Mouse (Mus musculus): ENCODE measurements around the gene Fbxw7.

Fbxw7 gene

DNA sequence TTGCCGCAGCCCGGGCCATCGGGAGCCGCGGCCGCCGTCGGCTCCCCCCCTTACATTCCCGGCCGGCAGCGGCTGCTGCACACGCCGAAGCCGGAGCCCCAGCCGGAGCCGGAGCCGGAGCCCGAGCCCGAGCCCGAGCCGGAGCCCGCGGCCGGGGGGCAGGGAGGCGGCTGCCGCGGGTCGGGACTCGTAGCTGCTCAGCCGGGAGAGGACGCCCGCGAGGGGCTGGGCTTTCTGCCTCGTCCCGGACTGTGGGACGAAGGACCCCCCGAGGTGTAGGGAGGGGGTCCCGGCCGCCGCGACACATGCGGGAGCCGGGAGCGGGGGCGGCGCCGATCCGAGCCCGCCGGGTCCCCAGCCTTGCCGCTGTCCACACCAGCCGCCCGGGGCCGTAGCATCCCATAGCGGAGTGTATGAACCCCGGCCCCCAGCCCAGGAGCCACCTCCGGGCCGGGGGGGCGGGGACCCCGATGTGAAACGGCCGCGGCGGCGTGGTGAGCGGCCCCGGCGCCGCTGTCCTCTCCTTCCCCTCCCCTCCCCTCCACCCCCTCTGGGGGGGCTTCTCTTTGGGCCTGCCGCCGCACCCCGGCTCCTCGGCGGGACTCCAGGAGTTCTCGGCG lies at the start of gene Fbxw7:
Gene Fbxw7 (plus strand): TSS at position 507 of the 620 bp plus-strand sequence.
- peak; percentile 11 for DNase-seq (ENCODE audit: low spot score)

GRCm38 (mm10) chr3:84768940-84769339 lies 46.1 kb upstream of the Fbxw7 start:
- no peak for DNase-seq (ENCODE audit: low spot score)

GRCm38 (mm10) chr3:84769411-84769810 lies 45.7 kb upstream of the Fbxw7 start:
- DNase-seq (ENCODE audit: low spot score): no peak

DNA sequence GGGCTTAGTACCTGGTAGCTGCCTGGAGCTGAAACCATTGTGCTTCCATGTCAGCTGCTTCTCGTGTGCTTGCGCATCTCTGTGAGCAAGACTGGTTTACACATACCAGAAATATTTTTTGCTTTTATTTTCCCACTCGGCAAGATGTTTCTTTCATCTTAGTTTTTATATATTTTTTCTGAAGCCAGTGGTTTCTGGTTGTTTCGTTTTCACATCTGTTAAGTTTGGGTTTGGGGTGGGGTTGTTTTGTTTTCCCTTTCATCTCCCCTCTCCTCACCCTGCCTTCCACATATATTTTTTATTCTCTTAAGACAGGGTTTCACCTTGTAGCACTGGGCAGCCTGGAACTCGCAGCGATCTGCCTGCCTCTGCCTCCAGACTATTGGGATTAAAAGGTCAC lies 44.5 kb upstream of the Fbxw7 start:
- DNase-seq (ENCODE audit: low spot score): no peak

DNA sequence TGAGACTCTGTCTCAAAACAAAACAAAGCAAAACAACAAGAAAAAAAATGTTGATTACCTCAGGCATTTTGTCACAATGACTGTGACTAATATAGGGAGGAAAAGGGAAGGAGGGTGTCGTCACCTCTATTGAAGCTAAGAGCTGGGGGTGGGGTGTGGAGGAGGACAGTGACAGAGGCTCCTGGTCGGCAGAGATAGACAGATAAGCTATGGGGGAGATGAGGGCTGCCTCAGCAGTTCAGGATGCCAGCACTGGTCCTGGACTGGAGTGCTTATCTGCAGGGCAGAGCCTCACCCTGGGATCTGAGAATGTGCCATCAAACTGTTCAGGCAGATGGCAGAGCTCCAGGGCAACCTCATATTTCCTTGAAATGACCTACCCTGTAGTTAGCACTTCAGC lies 43.1 kb upstream of the Fbxw7 start:
- DNase-seq (ENCODE audit: low spot score): peak; percentile 1

DNA sequence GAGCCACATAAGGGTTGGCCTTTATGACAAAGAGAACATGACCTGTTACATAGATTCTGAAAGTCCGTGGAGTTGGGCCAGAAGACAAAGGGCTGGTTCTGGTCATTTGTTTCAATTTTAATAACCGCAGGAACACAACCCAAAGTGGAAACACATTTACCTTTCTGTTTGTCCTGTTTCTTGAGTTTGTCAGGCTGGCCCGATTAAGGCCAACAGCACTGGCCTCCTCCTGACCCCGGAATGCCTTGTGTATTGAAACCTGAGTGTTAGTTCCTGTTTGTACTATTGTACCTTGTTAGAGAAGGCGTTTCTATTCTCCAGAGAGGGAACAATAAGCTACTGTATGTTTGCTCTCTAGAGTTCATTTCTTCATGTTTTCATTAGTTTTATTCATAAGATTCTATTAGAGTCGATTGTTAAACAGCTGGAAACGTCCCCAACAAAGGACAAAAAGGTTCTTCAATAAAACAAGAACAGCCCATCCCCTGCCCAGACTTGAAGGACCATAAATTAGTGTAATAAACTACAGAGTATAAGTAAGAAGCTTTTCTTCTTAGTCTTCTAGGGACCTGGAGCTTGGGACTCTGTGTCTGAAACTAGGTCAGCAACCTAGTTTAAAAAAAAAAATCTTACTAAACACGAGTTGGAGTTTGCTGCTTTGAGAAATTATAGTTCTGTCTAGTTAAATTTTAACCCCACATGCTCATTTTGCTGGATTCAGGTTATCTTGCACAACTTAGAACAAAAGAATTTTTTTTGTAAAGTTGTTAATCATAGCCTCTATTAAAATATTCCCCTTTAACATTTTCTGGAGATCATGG lies 40.6 kb upstream of the Fbxw7 start:
- no peak for DNase-seq (ENCODE audit: low spot score)

DNA sequence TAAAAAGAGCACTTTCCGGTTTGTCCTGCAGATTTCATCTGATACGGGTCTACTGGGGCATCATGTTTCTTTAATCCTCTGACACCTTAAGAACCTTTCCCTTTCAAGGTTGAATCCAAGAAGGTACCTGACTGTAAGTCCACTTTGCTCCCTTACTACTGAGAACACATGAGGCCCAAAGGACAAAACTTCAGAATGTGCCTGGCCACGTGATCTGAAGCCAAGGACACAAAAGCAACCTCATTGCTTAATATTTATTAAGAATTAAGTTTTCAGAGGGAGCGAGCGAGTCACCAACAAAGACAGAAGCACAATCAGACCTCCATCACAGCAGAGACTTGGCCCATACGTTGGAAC lies 40.0 kb upstream of the Fbxw7 start:
- DNase-seq (ENCODE audit: low spot score): no peak

DNA sequence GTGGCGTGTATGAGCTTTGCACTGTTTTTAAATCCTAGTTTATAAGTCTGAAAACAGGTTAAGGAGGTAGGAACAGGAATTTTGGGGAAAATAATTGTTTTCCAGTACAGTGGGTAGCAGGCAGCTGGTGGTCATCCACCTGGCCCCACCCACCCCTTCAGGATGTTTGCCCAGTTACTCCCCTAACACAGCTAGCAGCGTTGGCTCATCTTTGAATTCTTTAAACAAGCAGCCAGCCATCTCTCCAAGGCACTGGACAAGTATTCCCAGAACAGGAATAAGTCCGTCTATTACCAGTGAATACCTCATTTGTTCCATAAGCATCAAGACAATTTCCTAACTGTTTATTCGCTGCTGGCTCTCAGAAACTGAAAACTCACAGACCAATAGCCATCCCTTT lies 39.5 kb upstream of the Fbxw7 start:
- no peak for DNase-seq (ENCODE audit: low spot score)

GRCm38 (mm10) chr3:84776084-84776483 lies 39.0 kb upstream of the Fbxw7 start:
- no peak for DNase-seq (ENCODE audit: low spot score)

GRCm38 (mm10) chr3:84787914-84788313 lies 27.2 kb upstream of the Fbxw7 start:
- no peak for DNase-seq (ENCODE audit: low spot score)

DNA sequence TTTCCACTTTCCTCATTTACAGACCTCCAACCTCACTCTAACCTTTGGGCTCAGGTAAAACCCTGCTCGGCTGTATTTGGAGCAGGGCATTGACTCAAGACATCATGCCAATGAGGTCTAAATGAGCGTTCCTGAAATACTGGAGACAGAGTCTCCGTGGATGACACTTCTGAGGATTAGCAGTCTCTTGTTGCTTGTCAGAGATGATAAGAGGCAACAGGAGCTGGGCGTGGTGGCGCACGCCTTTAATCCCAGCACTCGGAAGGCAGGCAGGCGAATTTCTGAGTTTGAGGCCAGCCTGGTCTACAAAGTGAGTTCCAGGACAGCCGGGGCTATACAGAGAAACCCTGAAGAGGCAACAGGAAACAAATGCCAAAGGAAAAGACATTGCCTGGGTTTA lies 11.0 kb upstream of the Fbxw7 start:
- DNase-seq (ENCODE audit: low spot score): no peak

- DNase-seq (ENCODE audit: low spot score): no peak
Observed at GRCm38 (mm10) chr3:84806206-84806605, 8.9 kb upstream of the Fbxw7 start.

DNA sequence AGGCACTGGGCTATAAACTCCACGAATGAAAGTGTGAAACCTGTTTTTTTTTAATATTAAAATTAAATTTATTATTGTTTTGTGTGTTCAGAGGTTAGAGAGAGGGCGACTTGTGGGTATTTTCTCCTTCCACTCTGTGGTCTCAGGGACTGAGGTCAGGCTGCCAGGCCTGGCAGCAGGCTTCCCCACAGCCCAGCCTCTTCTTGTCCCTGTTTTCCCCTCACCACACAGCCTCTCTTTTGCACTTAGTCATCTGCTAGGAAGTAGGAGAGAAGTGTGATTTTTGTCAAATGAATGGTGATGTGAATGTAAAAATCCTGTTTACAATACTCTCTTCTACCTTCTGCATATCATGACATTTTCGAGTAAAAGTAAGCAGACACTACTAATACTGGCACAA lies 7.2 kb upstream of the Fbxw7 start:
- no peak for DNase-seq (ENCODE audit: low spot score)

- DNase-seq (ENCODE audit: low spot score): no peak
Observed at GRCm38 (mm10) chr3:84808906-84809305, 6.2 kb upstream of the Fbxw7 start.

- DNase-seq (ENCODE audit: low spot score): no peak
Observed at GRCm38 (mm10) chr3:84810803-84811202, 4.3 kb upstream of the Fbxw7 start.

DNA sequence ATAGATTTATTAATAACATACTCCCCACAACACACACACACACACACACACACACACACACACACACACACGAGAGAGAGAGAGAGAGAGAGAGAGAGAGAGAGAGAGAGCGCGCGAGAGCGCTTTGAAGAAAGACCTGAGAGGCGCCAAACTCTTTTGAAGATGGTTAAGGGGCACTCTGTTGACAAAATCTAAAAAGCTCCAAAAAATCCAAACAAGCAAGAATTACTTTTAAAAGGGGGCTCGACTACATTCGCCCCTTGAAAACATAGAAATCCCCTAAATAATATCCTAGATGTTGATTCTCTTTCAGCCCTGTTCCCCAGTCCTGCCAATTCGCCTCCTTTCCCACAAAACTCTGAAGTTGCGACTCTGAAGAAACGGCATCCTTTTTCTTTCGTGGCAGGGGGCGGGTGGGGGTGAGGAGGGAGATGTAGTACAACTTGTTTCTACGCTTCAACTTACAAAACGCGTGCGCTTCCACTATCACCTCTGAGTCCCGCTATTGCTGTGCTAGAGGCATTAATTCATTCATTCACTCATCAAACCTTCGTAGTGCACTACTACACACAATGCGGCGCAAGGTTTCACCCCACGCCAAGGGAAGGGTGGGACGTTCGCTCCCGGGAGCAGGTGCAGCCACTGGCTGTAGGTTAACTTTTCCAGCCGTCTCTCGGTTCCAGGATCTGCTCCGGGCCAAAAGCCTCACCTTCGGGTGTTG lies 1.5 kb upstream of the Fbxw7 start:
- DNase-seq (ENCODE audit: low spot score): no peak

DNA sequence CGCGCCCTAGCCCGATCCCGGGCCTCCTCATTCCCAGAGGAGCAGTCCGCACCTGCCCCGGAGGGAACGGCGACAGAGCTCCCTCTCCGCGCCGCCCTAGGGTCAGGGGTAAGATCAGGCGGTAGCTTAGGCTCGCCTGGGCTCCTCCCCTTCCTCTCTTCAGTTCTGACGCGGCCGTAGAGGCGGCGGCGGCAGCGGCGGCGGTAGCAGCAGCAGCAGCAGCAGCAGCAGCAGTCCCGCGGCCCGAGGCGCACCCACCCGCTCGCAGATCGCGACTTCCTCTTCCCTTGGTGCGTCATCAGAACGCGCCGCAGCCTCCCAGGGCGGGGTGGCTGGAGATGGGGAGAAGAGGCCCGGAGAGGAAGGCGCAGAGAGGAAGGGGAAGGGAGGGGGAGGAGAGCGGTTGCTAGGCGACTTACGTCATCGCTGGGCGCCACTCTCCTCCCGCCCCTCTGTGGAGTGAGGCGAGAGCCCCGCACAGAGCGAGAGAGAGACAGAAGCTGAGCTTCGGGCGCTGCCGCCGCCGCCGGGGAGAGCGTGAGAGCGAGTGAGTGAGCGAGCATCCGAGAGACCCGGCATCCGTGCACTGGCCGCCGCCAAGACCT lies 809 bp upstream of the Fbxw7 start:
- DNase-seq (ENCODE audit: low spot score): peak; percentile 100

DNA sequence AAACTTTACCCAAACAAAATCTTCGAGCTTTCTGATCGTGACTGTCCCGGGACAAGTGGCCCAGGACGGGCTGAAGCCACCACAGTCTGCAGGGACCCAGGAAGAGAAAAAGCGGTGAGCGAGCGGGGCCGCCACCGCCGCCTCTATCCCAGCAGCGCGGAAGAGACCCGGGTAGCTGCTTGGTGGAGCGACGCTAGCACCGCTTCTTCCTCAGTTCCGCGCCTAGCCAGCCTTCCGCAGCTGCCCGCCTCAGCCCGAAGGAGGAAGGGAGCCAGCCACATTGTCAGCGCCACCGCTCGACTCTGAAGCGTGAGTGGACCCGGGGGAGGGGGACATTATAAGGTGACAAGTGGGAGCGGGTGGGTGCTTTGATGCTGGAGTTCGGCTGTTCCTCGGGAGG lies 393 bp downstream of the Fbxw7 start:
- DNase-seq (ENCODE audit: low spot score): peak; percentile 32

GRCm38 (mm10) chr3:84816951-84817350 lies 1.9 kb downstream of the Fbxw7 start:
- no peak for DNase-seq (ENCODE audit: low spot score)

DNA sequence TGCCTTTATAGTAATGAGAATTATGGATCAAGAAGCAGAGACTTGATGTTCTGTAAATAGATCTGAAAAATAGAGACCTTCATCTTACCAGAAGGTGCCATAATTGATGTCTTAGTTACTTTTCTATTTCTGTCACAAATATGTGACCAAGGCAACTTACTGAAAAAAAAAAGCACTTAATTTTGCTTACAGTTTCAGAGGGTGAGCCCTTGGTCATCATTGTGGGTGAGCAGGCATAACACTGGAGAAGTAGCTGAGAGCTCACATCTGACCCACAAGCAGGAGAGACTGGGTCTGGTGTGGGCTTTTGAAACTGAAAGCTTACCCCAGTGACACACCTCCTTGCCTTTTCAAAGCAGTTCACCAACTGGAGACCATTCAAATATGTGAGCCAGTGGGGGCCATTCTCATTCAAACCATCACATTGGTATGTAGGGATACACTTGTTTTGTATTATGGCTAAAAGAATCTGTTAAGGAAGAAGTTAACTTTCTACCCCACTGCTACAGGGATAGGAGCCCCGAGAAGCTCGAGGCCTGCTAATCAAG lies 5.7 kb downstream of the Fbxw7 start:
- DNase-seq (ENCODE audit: low spot score): no peak

DNA sequence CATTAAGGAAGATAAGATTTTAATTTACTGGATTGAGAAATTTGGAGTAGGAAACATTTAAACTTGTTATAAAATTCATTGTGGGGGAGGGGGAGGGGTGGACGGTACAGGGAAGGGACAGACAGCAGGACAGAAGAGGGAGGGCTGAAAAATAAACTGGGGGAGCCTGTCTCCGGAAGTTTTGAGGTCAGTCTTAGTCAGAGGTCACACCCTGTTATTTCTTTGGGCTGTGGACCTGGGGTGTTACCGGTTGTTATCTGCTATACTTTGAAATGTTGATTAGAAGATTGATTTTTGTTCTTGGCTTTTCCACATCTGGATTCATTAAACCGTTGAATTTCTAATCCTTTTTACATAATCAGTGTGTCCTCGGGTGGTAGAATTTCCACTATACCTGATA lies 10.9 kb downstream of the Fbxw7 start:
- no peak for DNase-seq (ENCODE audit: low spot score)

DNA sequence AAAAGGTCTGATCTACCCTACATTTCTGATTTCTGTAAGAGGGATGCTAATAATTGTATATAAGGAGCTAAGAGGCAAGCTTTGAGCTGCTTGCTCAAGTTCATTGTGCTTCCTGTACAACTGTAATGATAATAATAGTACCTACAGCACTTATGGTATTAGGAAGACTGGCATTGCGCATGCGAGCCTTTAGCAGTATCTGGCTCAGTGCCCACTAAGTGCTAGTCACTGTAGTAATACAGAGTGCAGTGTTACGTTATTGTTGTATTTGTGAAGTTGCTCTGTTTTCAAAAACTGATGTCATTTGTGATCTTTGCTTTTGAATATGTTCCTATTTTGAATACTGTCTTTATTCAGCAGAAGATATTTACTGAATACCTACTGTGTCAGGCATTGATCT lies 11.3 kb downstream of the Fbxw7 start:
- no peak for DNase-seq (ENCODE audit: low spot score)

DNA sequence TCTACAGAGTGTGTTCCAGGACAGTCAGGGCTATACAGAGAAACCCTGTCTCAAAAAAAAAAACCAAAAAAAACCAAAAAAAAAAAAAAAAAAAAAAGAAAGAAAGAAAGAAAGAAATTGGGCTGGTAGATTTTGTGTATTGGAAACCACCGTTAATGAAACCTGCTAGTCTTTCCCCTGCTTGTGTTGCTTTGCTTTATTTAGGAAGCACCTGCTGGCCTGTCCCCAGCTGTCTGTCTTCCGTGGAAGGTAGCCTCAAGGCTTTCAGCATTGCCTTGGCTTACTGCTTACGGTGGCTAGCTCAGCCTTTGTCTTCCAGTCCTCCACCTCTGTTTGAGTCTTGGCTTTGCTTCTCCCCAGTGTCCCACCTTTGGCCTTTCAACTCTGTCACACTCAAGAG lies 11.9 kb downstream of the Fbxw7 start:
- DNase-seq (ENCODE audit: low spot score): no peak
